Mouse (Mus musculus) cerebellum, adult 18-20 months (tissue): ENCODE results near the gene Gast.
"Not testable (repeated sequence)": the region's sequence is repeated elsewhere in the genome, so short reads cannot be mapped to it uniquely, and the experiment has no call there.

Experiments used
- DNase-seq, 2 experiments: peaks; one replicate each; pipeline ENCODE4 v3.0.0; 2021

Gast gene

GRCm38 (mm10) chr11:100333944-100334457 lies at the start of gene Gast:
Gene Gast, plus strand, starts transcription at chr11:100334407.
- DNase-seq = no peak

- no peak for DNase-seq
Observed at GRCm38 (mm10) chr11:100284988-100285387, 49.2 kb upstream of the Gast start.

GRCm38 (mm10) chr11:100287024-100287423 lies 47.2 kb upstream of the Gast start:
- DNase-seq = no peak

- no peak for DNase-seq
Observed at GRCm38 (mm10) chr11:100288942-100289341, 45.3 kb upstream of the Gast start.

GRCm38 (mm10) chr11:100290235-100290634 lies 44.0 kb upstream of the Gast start:
- no peak for DNase-seq

GRCm38 (mm10) chr11:100292884-100293283 lies 41.3 kb upstream of the Gast start:
- no peak for DNase-seq

GRCm38 (mm10) chr11:100295308-100295707 lies 38.9 kb upstream of the Gast start:
- peak; percentile 70 to 83 for DNase-seq

GRCm38 (mm10) chr11:100297801-100298200 lies 36.4 kb upstream of the Gast start:
- no peak for DNase-seq

- peak; percentile 79 to 88 for DNase-seq
Observed at GRCm38 (mm10) chr11:100298274-100299036, 35.8 kb upstream of the Gast start.

GRCm38 (mm10) chr11:100300293-100300692 lies 33.9 kb upstream of the Gast start:
- DNase-seq = peak; percentile 70 to 78

GRCm38 (mm10) chr11:100301292-100301691 lies 32.9 kb upstream of the Gast start:
- DNase-seq = no peak

GRCm38 (mm10) chr11:100307900-100308299 lies 26.3 kb upstream of the Gast start:
- no peak for DNase-seq

- DNase-seq = not testable (repeated sequence)
Observed at GRCm38 (mm10) chr11:100308672-100309071, 25.5 kb upstream of the Gast start.

- no peak for DNase-seq
Observed at GRCm38 (mm10) chr11:100311656-100312055, 22.6 kb upstream of the Gast start.

- DNase-seq = no peak
Observed at GRCm38 (mm10) chr11:100312096-100312679, 22.0 kb upstream of the Gast start.

GRCm38 (mm10) chr11:100313424-100313823 lies 20.8 kb upstream of the Gast start:
- DNase-seq = no peak

- DNase-seq = no peak
Observed at GRCm38 (mm10) chr11:100315439-100315838, 18.8 kb upstream of the Gast start.

- no peak for DNase-seq
Observed at GRCm38 (mm10) chr11:100317826-100318380, 16.3 kb upstream of the Gast start.

- DNase-seq = peak in 1 of 2 experiments; percentile 33
Observed at GRCm38 (mm10) chr11:100318529-100319451, 15.4 kb upstream of the Gast start.

- peak; percentile 100 for DNase-seq
Observed at GRCm38 (mm10) chr11:100319492-100320171, 14.6 kb upstream of the Gast start, which contains the start of gene Eif1. Gene Eif1, plus strand, starts transcription at chr11:100319885.

GRCm38 (mm10) chr11:100320172-100320630 lies 14.0 kb upstream of the Gast start:
- peak; percentile 92 to 95 for DNase-seq
